Mouse (Mus musculus) activated CD4-positive, CD25-positive, alpha-beta regulatory T cell (primary cell): Measurements from ENCODE around the gene Tfip11. TPM values are rescaled to one million over a fixed set of nuclear protein-coding genes. Genes with fewer than 3 reads are reported as not detected.

Source experiments
- polyA plus RNA-seq, 2 experiments: library from polyadenylated mRNA; unstranded; fragments of 100-300 nt; shearing (Covaris generic); gene quantifications; one replicate each; pipeline ENCODE4 v1.2.1; 2017

Gene Tfip11
- 10 to 100 TPM; 23.5 to 33.6 TPM for polyA plus RNA-seq

GRCm38 (mm10) chr5:112325546-112326445 lies at the start of gene Tfip11:
TSS of gene Tfip11 (plus strand) at chr5:112326358.

GRCm38 (mm10) chr5:112342463-112343204 lies 16.5 kb downstream of the Tfip11 start, which contains the start of the genes Srrd and Hps4:
TSS of gene Srrd (minus strand) at chr5:112343040.
TSS of gene Hps4 (plus strand) at chr5:112343083.

GRCm38 (mm10) chr5:112355910-112356309 lies 29.8 kb downstream of the Tfip11 start, which contains the start of gene Gm6583:
TSS of gene Gm6583 (minus strand) at chr5:112356033.

Other genes with a start within 250 kb of the Tfip11 start
- under 1 TPM in 1 of 2 experiments, not detected in 1; 0.58 TPM for gene Cryba4, start 73.8 kb upstream of the Tfip11 start, polyA plus RNA-seq
- gene Crybb1, start 70.5 kb upstream of the Tfip11 start, polyA plus RNA-seq: under 1 TPM in 1 of 2 experiments, not detected in 1; 0.61 TPM
- gene Tpst2, start 49.7 kb upstream of the Tfip11 start, polyA plus RNA-seq: 100 to 1,000 TPM; 131 to 232 TPM
- 10 to 100 TPM; 36.7 to 38.1 TPM for gene Srrd, start 16.7 kb downstream of the Tfip11 start, polyA plus RNA-seq
- 10 to 100 TPM; 14.3 to 20.8 TPM for gene Hps4, start 16.7 kb downstream of the Tfip11 start, polyA plus RNA-seq
- gene Gm6583, start 29.7 kb downstream of the Tfip11 start, polyA plus RNA-seq: under 1 TPM in 1 of 2 experiments, not detected in 1; 0.17 TPM
- gene Asphd2, start 68.5 kb downstream of the Tfip11 start, polyA plus RNA-seq: 1 to 10 TPM in 1 of 2 experiments, under 1 TPM in 1; 0.33 to 1.6 TPM
- gene Gm6588, start 123.1 kb downstream of the Tfip11 start, polyA plus RNA-seq: under 1 TPM in 1 of 2 experiments, not detected in 1; 0.29 TPM